Mouse (Mus musculus): ENCODE results near the gene Oscar.
A peak's percentile ranks its signal among the peaks of the same experiment; 100 is the strongest.

Gene Oscar

GRCm38 (mm10) chr7:3616057-3616388 lies at the start of gene Oscar:
TSS of gene Oscar (minus strand) at chr7:3616157.
- no peak for ATAC-seq (ENCODE audit: insufficient number of reproducible peaks, low FRiP score, low TSS enrichment)

GRCm38 (mm10) chr7:3665215-3666114 lies 49.5 kb upstream of the Oscar start, which contains the start of gene Leng1:
TSS of gene Leng1 (minus strand) at chr7:3665840.
- ATAC-seq (ENCODE audit: insufficient number of reproducible peaks, low FRiP score, low TSS enrichment) = peak; percentile 97

- no peak for ATAC-seq (ENCODE audit: insufficient number of reproducible peaks, low FRiP score, low TSS enrichment)
Observed at GRCm38 (mm10) chr7:3664524-3665214, 48.7 kb upstream of the Oscar start.

DNA sequence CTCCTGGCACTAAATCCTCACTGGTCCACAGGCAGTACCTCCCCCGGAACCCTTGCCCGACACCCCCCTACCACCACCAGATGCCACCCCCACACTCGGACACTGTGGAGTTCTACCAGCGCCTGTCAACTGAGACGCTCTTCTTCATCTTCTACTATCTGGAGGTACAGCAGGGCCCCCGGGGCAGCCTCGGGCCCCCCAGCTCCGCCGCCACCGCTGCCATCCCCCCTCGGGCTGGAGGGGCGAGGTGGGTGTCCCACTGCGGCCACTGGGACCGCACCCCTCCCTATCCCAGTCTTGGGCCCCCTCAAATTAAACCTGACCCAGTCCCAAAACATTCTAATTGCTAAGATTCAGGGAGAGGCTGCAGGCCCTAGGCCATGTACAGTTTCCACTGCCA lies 42.6 kb upstream of the Oscar start:
- ATAC-seq (ENCODE audit: insufficient number of reproducible peaks, low FRiP score, low TSS enrichment) = no peak

- ATAC-seq (ENCODE audit: insufficient number of reproducible peaks, low FRiP score, low TSS enrichment) = no peak
Observed at GRCm38 (mm10) chr7:3656966-3657365, 41.0 kb upstream of the Oscar start.

GRCm38 (mm10) chr7:3646641-3647040 lies 30.7 kb upstream of the Oscar start:
- no peak for ATAC-seq (ENCODE audit: insufficient number of reproducible peaks, low FRiP score, low TSS enrichment)

GRCm38 (mm10) chr7:3646188-3646587 lies 30.2 kb upstream of the Oscar start:
- ATAC-seq (ENCODE audit: insufficient number of reproducible peaks, low FRiP score, low TSS enrichment) = no peak

DNA sequence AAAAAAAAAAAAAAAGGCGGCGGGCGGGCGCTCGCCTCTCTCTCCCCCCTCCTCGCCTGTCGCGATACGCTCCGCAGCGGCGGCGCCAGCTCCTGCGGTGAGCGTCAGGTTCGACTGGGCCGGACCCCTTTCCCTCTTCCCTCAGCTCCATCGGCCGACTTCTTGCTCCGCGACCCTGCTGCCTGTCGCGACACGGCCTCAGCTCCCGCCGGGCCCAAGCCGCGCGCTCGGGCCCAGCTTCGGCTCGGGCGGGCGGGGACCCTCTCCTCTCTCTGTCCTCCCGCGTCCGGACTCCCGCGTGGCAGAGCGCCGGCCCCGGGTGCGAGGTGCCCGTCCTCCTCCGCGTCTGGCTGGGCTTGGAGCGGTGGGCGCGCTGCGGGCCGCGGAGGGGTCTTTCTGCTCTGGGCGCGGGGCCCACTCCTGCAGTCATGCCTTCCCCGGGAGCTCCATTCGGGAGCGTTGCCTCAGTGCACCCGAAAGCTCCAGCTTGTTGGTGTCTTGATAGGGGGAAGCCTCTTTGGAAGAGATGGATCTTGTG lies 29.6 kb upstream of the Oscar start:
- ATAC-seq (ENCODE audit: insufficient number of reproducible peaks, low FRiP score, low TSS enrichment) = 0 out of 2 replicates have a peak, but pooled peaks have one; percentile 1

DNA sequence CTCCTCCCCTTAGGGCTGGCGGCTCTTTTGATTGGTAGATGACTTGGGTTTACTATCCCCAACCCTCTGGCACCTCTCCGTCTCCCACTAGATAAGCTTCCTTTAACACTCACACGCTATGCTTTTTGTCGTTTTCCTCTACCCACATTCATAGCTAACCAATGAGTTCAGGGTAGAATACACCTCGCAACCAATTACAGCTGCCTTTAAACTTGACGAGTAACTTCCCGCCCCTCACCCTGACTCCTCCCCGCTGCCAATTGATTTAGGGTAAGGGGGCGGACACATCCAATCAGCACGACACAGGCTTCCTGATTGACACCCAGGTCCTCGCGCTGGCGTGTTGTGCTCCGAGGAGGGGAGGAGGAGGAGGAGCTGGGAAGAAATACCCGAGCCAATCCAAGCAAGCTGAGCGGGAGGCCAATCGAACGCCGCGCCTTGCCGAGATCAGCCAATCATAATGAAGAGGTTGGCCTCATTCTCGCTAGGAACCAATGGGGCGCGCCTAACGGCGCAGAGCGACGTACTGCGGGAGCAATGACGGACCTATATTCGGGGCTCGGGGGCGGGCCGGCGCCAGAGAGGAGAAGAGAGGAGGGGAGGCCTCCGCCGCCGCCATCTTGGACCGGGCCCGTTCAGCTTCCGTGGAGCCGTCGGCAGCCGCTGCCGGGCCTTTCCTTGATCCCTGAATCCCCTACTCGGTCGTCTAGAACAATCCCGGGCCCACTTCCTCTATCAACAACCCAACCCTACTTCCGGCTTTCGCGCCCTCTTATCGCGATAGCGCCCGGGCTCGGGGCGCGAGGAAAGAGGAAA lies 28.9 kb upstream of the Oscar start, which contains the start of gene Cnot3:
Gene Cnot3 (plus strand): TSS at position 597 of the 816 bp plus-strand sequence.
- ATAC-seq (ENCODE audit: insufficient number of reproducible peaks, low FRiP score, low TSS enrichment) = peak; percentile 96

DNA sequence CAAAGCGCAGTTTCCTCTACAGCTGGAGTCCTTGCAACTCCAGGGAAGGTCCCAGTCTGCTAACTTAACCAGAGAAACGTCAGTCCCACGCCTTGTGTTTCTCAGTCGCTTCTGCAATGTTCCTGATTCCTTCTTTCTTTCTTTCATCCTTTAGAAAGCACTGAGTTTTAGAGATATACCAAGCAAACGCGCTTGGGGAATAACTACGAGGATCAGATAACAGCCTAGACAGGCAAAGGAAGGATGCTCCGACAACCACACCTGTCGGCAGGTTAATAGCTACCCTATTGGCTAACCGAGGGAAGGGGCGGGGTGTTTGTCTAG lies 28.4 kb upstream of the Oscar start:
- ATAC-seq (ENCODE audit: insufficient number of reproducible peaks, low FRiP score, low TSS enrichment) = no peak

- no peak for ATAC-seq (ENCODE audit: insufficient number of reproducible peaks, low FRiP score, low TSS enrichment)
Observed at GRCm38 (mm10) chr7:3643843-3644242, 27.9 kb upstream of the Oscar start.

DNA sequence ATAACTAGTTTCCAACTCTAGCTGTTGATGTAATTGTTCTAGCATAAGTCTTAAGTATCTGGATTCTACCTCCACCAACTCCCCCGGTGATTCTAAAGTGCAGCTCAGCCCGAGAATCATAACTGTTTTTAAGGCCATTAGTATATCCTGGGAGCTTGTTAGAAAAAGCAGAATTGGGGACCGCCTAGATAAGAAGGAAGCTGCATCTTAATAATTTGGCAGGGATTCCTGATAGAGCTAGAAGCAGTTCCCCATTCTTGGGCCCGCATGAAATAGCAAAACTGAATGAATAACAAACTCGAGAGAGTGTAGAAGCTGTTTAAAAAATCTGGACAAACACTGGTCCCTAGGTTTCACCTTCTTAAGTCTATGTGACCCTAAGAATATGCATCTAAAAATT lies 27.5 kb upstream of the Oscar start:
- no peak for ATAC-seq (ENCODE audit: insufficient number of reproducible peaks, low FRiP score, low TSS enrichment)

GRCm38 (mm10) chr7:3630478-3630815 lies 14.5 kb upstream of the Oscar start:
- no peak for ATAC-seq (ENCODE audit: insufficient number of reproducible peaks, low FRiP score, low TSS enrichment)

DNA sequence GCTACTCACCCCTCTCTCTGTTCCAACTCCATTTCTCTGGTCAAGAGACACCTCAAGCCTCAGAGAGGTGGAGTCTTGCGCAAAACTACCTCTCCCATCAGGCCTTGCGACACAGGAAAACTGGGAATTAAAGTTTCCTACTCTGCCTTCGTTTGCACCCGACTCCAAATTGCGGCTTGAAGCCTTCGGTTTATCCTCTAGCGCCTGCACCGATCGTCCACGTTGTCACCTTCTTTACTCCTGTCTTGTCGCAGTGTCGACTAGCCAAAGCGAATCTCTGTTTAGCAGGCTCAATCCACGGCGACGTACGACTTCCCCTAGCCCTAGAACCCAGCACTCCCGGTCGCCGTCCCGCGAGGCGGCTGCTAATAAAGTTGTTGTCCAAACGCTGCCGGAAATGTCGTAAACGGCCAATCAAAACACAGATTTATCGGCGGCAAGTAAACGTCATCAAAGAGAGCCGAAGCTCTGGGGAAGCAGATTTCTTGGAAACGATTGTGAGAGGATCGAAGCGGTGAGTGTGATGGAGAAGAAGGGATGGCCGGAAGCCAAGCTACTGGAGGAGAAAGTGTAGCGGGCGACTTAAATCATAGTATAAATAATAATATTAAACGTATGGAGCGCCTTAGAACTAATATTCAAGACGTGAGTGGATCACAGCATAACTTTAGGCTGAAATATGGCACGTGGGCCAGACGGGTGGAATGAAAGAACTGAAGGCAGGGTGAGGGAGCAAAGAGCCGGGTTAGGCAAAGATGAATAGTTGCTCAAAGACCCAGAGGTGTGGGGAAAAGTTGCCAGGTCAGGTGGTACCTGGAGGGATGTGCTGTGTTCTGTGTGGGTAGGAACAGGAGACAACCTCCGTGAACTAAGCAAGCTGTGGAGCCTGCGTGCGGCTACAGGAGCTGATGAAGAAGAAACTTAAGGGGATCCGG lies 13.9 kb upstream of the Oscar start, which contains the start of the genes Tfpt and Prpf31:
Gene Tfpt (minus strand): TSS at position 387 of the 935 bp plus-strand sequence.
Gene Prpf31 (plus strand): TSS at position 443 of the 935 bp plus-strand sequence.
- peak; percentile 80 for ATAC-seq (ENCODE audit: insufficient number of reproducible peaks, low FRiP score, low TSS enrichment)

DNA sequence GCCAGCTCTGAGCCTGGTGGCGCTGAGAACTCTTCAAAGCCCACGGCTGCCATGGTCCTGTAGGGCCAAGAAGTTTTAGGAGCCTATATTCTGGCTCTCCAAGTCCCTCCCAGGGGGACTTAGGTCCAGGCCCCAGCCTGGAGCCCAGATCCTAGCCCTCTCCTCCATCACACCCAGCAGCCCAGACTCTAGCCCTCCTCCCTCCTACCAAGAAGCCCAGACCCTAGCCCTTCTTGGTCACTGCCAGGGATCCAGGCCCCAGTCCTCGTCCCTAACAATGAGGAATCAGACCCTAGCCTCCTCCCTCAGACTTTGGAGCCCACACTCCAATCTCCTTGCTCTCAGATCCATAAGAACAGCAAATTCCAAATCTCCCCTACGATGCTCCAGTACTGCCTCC lies 13.1 kb upstream of the Oscar start:
- 0 out of 2 replicates have a peak, but pooled peaks have one; percentile 5 for ATAC-seq (ENCODE audit: insufficient number of reproducible peaks, low FRiP score, low TSS enrichment)

DNA sequence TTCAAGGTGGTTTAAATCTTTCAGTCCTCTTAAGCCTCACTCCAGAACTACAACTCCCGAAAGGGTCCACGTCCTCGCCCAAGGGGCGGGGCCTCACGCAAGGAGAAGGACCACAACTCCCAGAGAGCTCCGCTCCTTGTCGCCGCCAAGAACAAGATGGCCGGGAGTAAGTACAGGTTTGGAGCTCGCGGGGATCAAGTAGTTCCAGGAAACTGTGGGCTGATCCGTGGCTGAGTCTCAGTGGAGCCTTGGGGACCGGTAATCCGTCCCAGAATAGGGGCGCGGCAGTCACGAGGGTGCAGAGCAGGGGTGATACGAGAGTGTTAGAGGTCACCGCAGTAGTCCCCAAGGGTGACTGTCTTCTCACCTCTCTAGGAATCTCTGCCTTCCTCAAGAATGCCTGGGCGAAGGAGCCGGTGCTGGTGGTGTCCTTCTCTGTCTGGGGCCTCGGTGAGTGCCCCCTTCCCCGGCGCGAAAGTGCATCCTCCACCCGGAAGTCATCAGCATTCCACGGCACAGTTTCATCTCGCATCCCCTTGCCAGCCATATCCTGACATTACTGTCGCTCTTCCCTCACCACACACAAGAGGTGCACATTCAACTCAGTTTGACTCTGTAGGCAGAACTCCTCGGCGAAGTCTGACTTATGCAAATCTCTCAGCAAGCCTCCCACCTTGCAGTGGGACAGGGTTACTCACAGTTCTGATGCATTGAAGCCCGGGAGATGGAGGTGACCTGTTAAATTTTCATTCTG lies 1.5 kb upstream of the Oscar start, which contains the start of gene Ndufa3:
Gene Ndufa3 (plus strand): TSS at position 132 of the 754 bp plus-strand sequence.
- peak; percentile 98 for ATAC-seq (ENCODE audit: insufficient number of reproducible peaks, low FRiP score, low TSS enrichment)

GRCm38 (mm10) chr7:3616389-3617241 lies 658 bp upstream of the Oscar start:
- ATAC-seq (ENCODE audit: insufficient number of reproducible peaks, low FRiP score, low TSS enrichment) = peak; percentile 36; the same call in 1 of the 2 replicates

- ATAC-seq (ENCODE audit: insufficient number of reproducible peaks, low FRiP score, low TSS enrichment) = no peak
Observed at GRCm38 (mm10) chr7:3614021-3614420, 1.9 kb downstream of the Oscar start.

Measured in cerebellum, adult (tissue).